Mouse (Mus musculus) midbrain, embryonic 12.5 days (tissue): ENCODE data around the gene Washc2. TPM values are rescaled to one million over a fixed set of nuclear protein-coding genes. Genes with fewer than 3 reads are reported as not detected.
"Not testable (repeated sequence)": the region's sequence is repeated elsewhere in the genome, so short reads cannot be mapped to it uniquely, and the experiment has no call there.

ENCODE experiments used
- ATAC-seq: fragments of 200-750 bp; cut with Nextera tagmentation; 2 replicates; pipeline ENCODE4 v1.8.0; 2017; ENCODE audit warnings: low read depth, moderate TSS enrichment, moderate library complexity; ENCODE audit not compliant: low FRiP score
- H3K27ac ChIP-seq: fragments of 300-500 bp; sonication (generic); replicated peaks from 2 replicates; pipeline ENCODE4 v1.5.1; 2016; ENCODE audit warnings: mild to moderate bottlenecking
- H3K27me3 ChIP-seq: fragments of 300-500 bp; sonication (generic); 2 replicates; pipeline ENCODE4 v1.6.1; 2016; ENCODE audit warnings: mild to moderate bottlenecking
- H3K36me3 ChIP-seq: fragments of 300-500 bp; sonication (generic); 2 replicates; pipeline ENCODE4 v1.6.1; 2016
- H3K4me1 ChIP-seq: fragments of 300-500 bp; sonication (generic); 2 replicates; pipeline ENCODE4 v1.6.1; 2016
- H3K4me2 ChIP-seq: fragments of 300-500 bp; sonication (generic); replicated peaks from 2 replicates; pipeline ENCODE4 v1.6.1; 2016; ENCODE audit warnings: mild to moderate bottlenecking, moderate library complexity
- H3K4me3 ChIP-seq: fragments of 300-500 bp; sonication (generic); 2 replicates; pipeline ENCODE4 v1.5.1; 2016; ENCODE audit warnings: mild to moderate bottlenecking
- H3K9ac ChIP-seq: fragments of 300-500 bp; sonication (generic); replicated peaks from 2 replicates; pipeline ENCODE4 v1.6.1; 2016; ENCODE audit warnings: mild to moderate bottlenecking, moderate library complexity
- H3K9me3 ChIP-seq: fragments of 300-500 bp; sonication (generic); 2 replicates; pipeline ENCODE4 v1.6.1; 2016; ENCODE audit warnings: mild to moderate bottlenecking
- WGBS: fragments of 180-500 bp; shearing (Covaris S2); methylation state at CpG from one replicate; pipeline ENCODE4 v1.1.7; 2016; 5-methylcytosine and 5-hydroxymethylcytosine counted together
- polyA plus RNA-seq: library from polyadenylated mRNA; unstranded; fragments of >200 nt; fragmentation: Nextera tagmentation; extraction: Ambion mirVana; gene quantifications from 2 replicates; pipeline ENCODE4 v1.2.1, GENCODE M21; 2016

Washc2 gene
- polyA plus RNA-seq, 1 experiment from 2014 or later: 65.0 TPM

- H3K4me3 ChIP-seq: no peak overlapping the region
- H3K4me1 ChIP-seq: peaks cover 6% of the 10 kb centered on the region; the same call in 1 of the 2 replicates
- no peak for ATAC-seq
- H3K9me3 ChIP-seq: no peaks in the 10 kb centered on the region
- H3K27ac ChIP-seq: no peak overlapping the region
- no peak overlapping the region for H3K9ac ChIP-seq
- H3K36me3 ChIP-seq: no peaks in the 10 kb centered on the region
- WGBS: 36% methylated on average over 3 of the region's 3 CpGs
- no peaks in the 10 kb centered on the region; the same call in none of the 2 replicates for H3K27me3 ChIP-seq
- no peak overlapping the region for H3K4me2 ChIP-seq
Observed at GRCm38 (mm10) chr6:116198173-116198572, 9.7 kb upstream of the Washc2 start.

GRCm38 (mm10) chr6:116199682-116200081 lies 8.2 kb upstream of the Washc2 start:
- WGBS: 72% methylated on average over 2 of the region's 2 CpGs
- no peak overlapping the region for H3K9ac ChIP-seq
- no peak overlapping the region for H3K4me3 ChIP-seq
- H3K4me1 ChIP-seq: no peaks in the 10 kb centered on the region
- H3K9me3 ChIP-seq: no peaks in the 10 kb centered on the region
- no peaks in the 10 kb centered on the region for H3K36me3 ChIP-seq
- no peaks in the 10 kb centered on the region; the same call in none of the 2 replicates for H3K27me3 ChIP-seq
- ATAC-seq: no peak
- no peak overlapping the region for H3K4me2 ChIP-seq
- no peak overlapping the region for H3K27ac ChIP-seq

- 80% methylated on average over 11 of the region's 11 CpGs for WGBS
Observed at GRCm38 (mm10) chr6:116227767-116228166, 19.9 kb downstream of the Washc2 start.

GRCm38 (mm10) chr6:116228785-116229525 lies 21.1 kb downstream of the Washc2 start:
- Histone ChIP-seq H3K27me3 (no peaks in the 10 kb centered on the region), H3K36me3 (peaks cover 78% of the 10 kb centered on the region), H3K4me3 (no peak overlapping the region), H3K4me1 (no peaks in the 10 kb centered on the region), H3K9me3 (no peaks in the 10 kb centered on the region), H3K9ac (no peak overlapping the region), H3K4me2 (no peak overlapping the region), H3K27ac (no peak overlapping the region)
- 66% methylated on average over 12 of the region's 12 CpGs for WGBS
- ATAC-seq: no peak

More at GRCm38 (mm10) chr6:116227767-116228166, 19.9 kb downstream of the Washc2 start:
- Histone ChIP-seq H3K27me3 (no peaks in the 10 kb centered on the region), H3K4me3 (no peak overlapping the region), H3K4me2 (no peak overlapping the region), H3K27ac (no peak overlapping the region), H3K4me1 (no peaks in the 10 kb centered on the region), H3K9me3 (no peaks in the 10 kb centered on the region), H3K9ac (no peak overlapping the region), H3K36me3 (peaks cover 77% of the 10 kb centered on the region)
- no peak for ATAC-seq

- WGBS: 93% methylated on average over 2 of the region's 2 CpGs
- not testable (repeated sequence) for H3K27me3 ChIP-seq
Observed at GRCm38 (mm10) chr6:116234821-116235220, 27.0 kb downstream of the Washc2 start.

GRCm38 (mm10) chr6:116235336-116235735 lies 27.5 kb downstream of the Washc2 start:
- Histone ChIP-seq H3K9me3 (no peaks in the 10 kb centered on the region), H3K4me1 (no peaks in the 10 kb centered on the region), H3K27me3 (no peaks in the 10 kb centered on the region), H3K4me3 (no peak overlapping the region), H3K36me3 (peaks cover 86% of the 10 kb centered on the region), H3K9ac (no peak overlapping the region), H3K27ac (no peak overlapping the region), H3K4me2 (no peak overlapping the region)
- no peak for ATAC-seq
- 94% methylated on average over 5 of the region's 5 CpGs for WGBS

More at GRCm38 (mm10) chr6:116234821-116235220, 27.0 kb downstream of the Washc2 start:
- H3K9me3 ChIP-seq, H3K4me3 ChIP-seq, H3K27ac ChIP-seq, ATAC-seq, H3K4me2 ChIP-seq, H3K9ac ChIP-seq, H3K4me1 ChIP-seq: not testable (repeated sequence)
- peaks cover 84% of the 10 kb centered on the region for H3K36me3 ChIP-seq

- no peaks in the 10 kb centered on the region for H3K27me3 ChIP-seq
- H3K9ac ChIP-seq: no peak overlapping the region
- 91% methylated on average over 5 of the region's 5 CpGs for WGBS
- ATAC-seq: no peak
- H3K27ac ChIP-seq: no peak overlapping the region
- no peak overlapping the region for H3K4me3 ChIP-seq
- H3K9me3 ChIP-seq: no peaks in the 10 kb centered on the region
- no peak overlapping the region for H3K4me2 ChIP-seq
- peaks cover 82% of the 10 kb centered on the region for H3K36me3 ChIP-seq
- H3K4me1 ChIP-seq: no peaks in the 10 kb centered on the region
Observed at GRCm38 (mm10) chr6:116238083-116238482, 30.2 kb downstream of the Washc2 start.

- ATAC-seq: no peak
- Histone ChIP-seq H3K27ac (no peak overlapping the region), H3K27me3 (no peaks in the 10 kb centered on the region), H3K9ac (no peak overlapping the region), H3K4me2 (no peak overlapping the region), H3K4me1 (no peaks in the 10 kb centered on the region), H3K9me3 (no peaks in the 10 kb centered on the region), H3K4me3 (no peak overlapping the region), H3K36me3 (peaks cover 77% of the 10 kb centered on the region)
- 78% methylated on average over 2 of the region's 2 CpGs for WGBS
Observed at GRCm38 (mm10) chr6:116240371-116240770, 32.5 kb downstream of the Washc2 start.

- Histone ChIP-seq H3K27ac (no peak overlapping the region), H3K9me3 (no peaks in the 10 kb centered on the region), H3K9ac (no peak overlapping the region), H3K4me3 (no peak overlapping the region), H3K36me3 (peaks cover 56% of the 10 kb centered on the region), H3K27me3 (no peaks in the 10 kb centered on the region), H3K4me1 (no peaks in the 10 kb centered on the region; the same call in 1 of the 2 replicates), H3K4me2 (no peak overlapping the region)
- ATAC-seq: no peak
- WGBS: 79% methylated on average over 4 of the region's 4 CpGs
Observed at GRCm38 (mm10) chr6:116259649-116260048, 51.8 kb downstream of the Washc2 start.

GRCm38 (mm10) chr6:116260481-116260880 lies 52.6 kb downstream of the Washc2 start:
- H3K27me3 ChIP-seq: no peaks in the 10 kb centered on the region
- ATAC-seq: no peak
- H3K9me3 ChIP-seq: no peaks in the 10 kb centered on the region
- H3K9ac ChIP-seq: no peak overlapping the region
- H3K27ac ChIP-seq: no peak overlapping the region
- WGBS: 94% methylated on average over 5 of the region's 5 CpGs
- no peak overlapping the region for H3K4me2 ChIP-seq
- H3K4me1 ChIP-seq: peaks cover 8% of the 10 kb centered on the region; the same call in 1 of the 2 replicates
- H3K36me3 ChIP-seq: peaks cover 49% of the 10 kb centered on the region
- H3K4me3 ChIP-seq: no peak overlapping the region

GRCm38 (mm10) chr6:116262824-116263223 lies 55.0 kb downstream of the Washc2 start:
- Histone ChIP-seq H3K4me3 (no peak overlapping the region), H3K36me3 (peaks cover 31% of the 10 kb centered on the region), H3K4me1 (peaks cover 22% of the 10 kb centered on the region), H3K4me2 (no peak overlapping the region), H3K27ac (no peak overlapping the region), H3K9me3 (no peaks in the 10 kb centered on the region), H3K27me3 (no peaks in the 10 kb centered on the region), H3K9ac (no peak overlapping the region)
- 97% methylated on average over 1 of the region's 1 CpGs for WGBS
- ATAC-seq: no peak

GRCm38 (mm10) chr6:116264018-116264651 lies 56.3 kb downstream of the Washc2 start, which contains the start of gene Zfand4:
Gene Zfand4, plus strand, starts transcription at chr6:116264222.
- ATAC-seq: peak; percentile 93
- H3K27ac ChIP-seq: peak within 1 kb of the TSS; percentile 83
- H3K4me1 ChIP-seq: peaks cover 22% of the 10 kb centered on the region
- WGBS: under 1% methylated on average over 45 of the region's 67 CpGs
- peak within 1 kb of the TSS; percentile 71 for H3K4me2 ChIP-seq
- H3K9ac ChIP-seq: peak within 1 kb of the TSS; percentile 66
- H3K36me3 ChIP-seq: peaks cover 21% of the 10 kb centered on the region
- H3K9me3 ChIP-seq: no peaks in the 10 kb centered on the region
- H3K27me3 ChIP-seq: no peaks in the 10 kb centered on the region
- H3K4me3 ChIP-seq: peak within 1 kb of the TSS; percentile 64
